Mouse (Mus musculus) embryonic stem cell, embryonic (primary cell): ENCODE results near the gene Zfpl1.

Source experiments
- CTCF ChIA-PET, 4 experiments: fragments of 300-600 bp in 2 of 4; fragments of 350-600 bp in 2 of 4; sonication (Branson Sonifier 250); formaldehyde crosslinking; loops; one replicate each; lab custom pipeline; 2022; ENCODE audit warnings: inconsistent platforms in 2 of 4; lab: Charles Lee
- POLR2A ChIA-PET, 4 experiments: fragments of 300-600 bp in 2 of 4; fragments of 350-600 bp in 2 of 4; sonication (Branson Sonifier 250); formaldehyde crosslinking; loops; one replicate each; lab custom pipeline; 2022; ENCODE audit warnings: antibody characterized with exemption in 4 of 4, inconsistent platforms in 1 of 4; lab: Charles Lee

Zfpl1 gene

DNA sequence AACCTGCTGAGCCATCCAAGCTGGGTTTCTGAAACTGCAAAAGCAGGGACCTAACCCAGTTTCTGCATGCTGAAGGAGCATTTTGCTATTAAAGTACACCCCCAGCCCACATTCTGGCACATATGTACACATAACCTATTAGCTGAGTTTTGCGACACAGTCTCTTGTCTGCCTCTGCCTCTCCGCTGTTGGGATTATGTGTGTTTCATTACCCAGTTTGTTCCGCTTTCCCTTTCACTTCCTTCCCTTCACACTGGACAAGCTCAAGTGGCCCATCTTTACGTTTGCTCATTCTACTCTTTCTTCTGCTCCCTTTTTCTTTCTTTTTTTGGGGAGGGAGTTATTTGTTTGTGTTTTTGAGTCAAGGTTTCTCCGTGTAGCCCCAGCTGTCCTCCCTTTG is 10.9 kb downstream of the Zfpl1 start:
- CTCF ChIA-PET, result interaction anchor here in 1 of 4 experiments (0.6 kb wide), 1 partner anchor 54 kb away, joined by 3 read pairs; the partner anchor contains the start of gene Snx15
- POLR2A ChIA-PET, result interaction anchor here in 2 of 4 experiments (29.9 to 47.9 kb wide), 4 partner anchors 2 to 15 kb away, joined by 1277 to 1520 read pairs (median 1398); partner anchors contain the start of genes Cdca5 (in 2 of the 2), Fau (in 2 of the 2), Gm28374 (in 2 of the 2) and Mrpl49 (in 2 of the 2)

DNA sequence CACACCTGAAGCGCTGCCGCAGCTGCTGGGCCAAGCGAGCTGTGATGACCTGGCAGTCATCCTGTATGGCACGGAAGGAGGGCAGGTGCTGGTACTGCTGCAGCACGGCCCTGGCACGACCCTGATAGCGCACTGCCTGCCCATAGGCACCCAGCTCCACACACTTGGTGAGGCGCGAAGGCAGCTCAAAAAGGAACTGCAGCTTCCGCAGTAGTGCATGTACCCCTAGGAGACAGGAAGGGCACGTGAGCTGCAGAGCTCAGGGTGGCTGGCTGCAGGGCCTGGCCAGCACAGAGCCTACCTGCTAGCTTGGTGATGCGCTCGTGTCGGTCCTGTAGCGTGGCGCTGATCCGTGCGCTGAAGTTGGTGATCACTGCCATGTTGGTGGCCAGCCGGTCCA is 13.5 kb downstream of the Zfpl1 start:
- ChIA-PET CTCF (interaction anchor here (0.5 to 2.6 kb wide), 14 partner anchors 9 to 264 kb away, joined by 3 to 11 read pairs (median 3); partner anchors contain the start of genes Cdca5 (in 2 of the 4), Zfpl1 (in 2 of the 4), Znhit2 (in 2 of the 4) and Capn1 (in 1 of the 4)), POLR2A (interaction anchor here (0.8 to 47.9 kb wide), 52 partner anchors 5 to 428 kb away, joined by 3 to 1520 read pairs (median 4); partner anchors contain the start of genes Cdca5 (in 4 of the 4), Zfpl1 (in 4 of the 4), Capn1 (in 3 of the 4) and Fau (in 3 of the 4))

GRCm38 (mm10) chr19:6070571-6071250 is 14.0 kb downstream of the Zfpl1 start:
- CTCF ChIA-PET, result interaction anchor here (0.5 to 2.6 kb wide), 17 partner anchors 9 to 326 kb away, joined by 3 to 11 read pairs (median 3); partner anchors contain the start of genes Cdca5 (in 2 of the 4), Zfpl1 (in 2 of the 4), Znhit2 (in 2 of the 4) and Capn1 (in 1 of the 4)
- POLR2A ChIA-PET, result interaction anchor here (0.6 to 47.9 kb wide), 58 partner anchors 6 to 427 kb away, joined by 3 to 1520 read pairs (median 4); partner anchors contain the start of genes Cdca5 (in 4 of the 4), Zfpl1 (in 4 of the 4), Capn1 (in 3 of the 4) and Fau (in 3 of the 4)

- POLR2A ChIA-PET, result interaction anchor here in 3 of 4 experiments (0.9 to 47.9 kb wide), 24 partner anchors 6 to 343 kb away, joined by 3 to 1520 read pairs (median 4); partner anchors contain the start of genes Cdca5 (in 3 of the 3), Zfpl1 (in 3 of the 3), Znhit2 (in 3 of the 3) and Fau (in 2 of the 3)
- CTCF ChIA-PET, result interaction anchor here in 3 of 4 experiments (1.0 to 2.6 kb wide), 6 partner anchors 8 to 327 kb away, joined by 3 to 11 read pairs (median 6); partner anchors contain the start of genes Znhit2 (in 2 of the 3), Cdca5 (in 1 of the 3), Tmem262 (in 1 of the 3) and Zfpl1 (in 1 of the 3)
Observed at GRCm38 (mm10) chr19:6069851-6070250, 14.9 kb downstream of the Zfpl1 start.

GRCm38 (mm10) chr19:6068951-6069350 is 15.8 kb downstream of the Zfpl1 start:
- ChIA-PET POLR2A (interaction anchor here (0.5 to 47.9 kb wide), 16 partner anchors 5 to 258 kb away, joined by 3 to 1520 read pairs (median 14); partner anchors contain the start of genes Cdca5 (in 3 of the 4), Vps51 (in 3 of the 4), Zfpl1 (in 3 of the 4) and Fau (in 2 of the 4)), CTCF (interaction anchor here in 1 of 4 experiments (1.4 to 6.4 kb wide), 4 partner anchors 10 to 53 kb away, joined by 3 to 46 read pairs (median 24); partner anchors contain the start of genes Capn1, Cdca5, Tmem262 and Vps51)

GRCm38 (mm10) chr19:6067724-6068415 is 16.9 kb downstream of the Zfpl1 start, which contains the start of gene Tm7sf2:
TSS of gene Tm7sf2 (minus strand) at chr19:6068373.
- ChIA-PET POLR2A (interaction anchor here (0.5 to 47.9 kb wide), 110 partner anchors 4 to 773 kb away, joined by 3 to 1520 read pairs (median 5); partner anchors contain the start of genes Vps51 (in 4 of the 4), Zfpl1 (in 4 of the 4), Capn1 (in 3 of the 4) and Cdca5 (in 3 of the 4)), CTCF (interaction anchor here (0.5 to 6.4 kb wide), 46 partner anchors 9 to 421 kb away, joined by 3 to 46 read pairs (median 4); partner anchors contain the start of genes Cdca5 (in 3 of the 4), Zfpl1 (in 3 of the 4), Snx15 (in 2 of the 4) and Syvn1 (in 2 of the 4))

DNA sequence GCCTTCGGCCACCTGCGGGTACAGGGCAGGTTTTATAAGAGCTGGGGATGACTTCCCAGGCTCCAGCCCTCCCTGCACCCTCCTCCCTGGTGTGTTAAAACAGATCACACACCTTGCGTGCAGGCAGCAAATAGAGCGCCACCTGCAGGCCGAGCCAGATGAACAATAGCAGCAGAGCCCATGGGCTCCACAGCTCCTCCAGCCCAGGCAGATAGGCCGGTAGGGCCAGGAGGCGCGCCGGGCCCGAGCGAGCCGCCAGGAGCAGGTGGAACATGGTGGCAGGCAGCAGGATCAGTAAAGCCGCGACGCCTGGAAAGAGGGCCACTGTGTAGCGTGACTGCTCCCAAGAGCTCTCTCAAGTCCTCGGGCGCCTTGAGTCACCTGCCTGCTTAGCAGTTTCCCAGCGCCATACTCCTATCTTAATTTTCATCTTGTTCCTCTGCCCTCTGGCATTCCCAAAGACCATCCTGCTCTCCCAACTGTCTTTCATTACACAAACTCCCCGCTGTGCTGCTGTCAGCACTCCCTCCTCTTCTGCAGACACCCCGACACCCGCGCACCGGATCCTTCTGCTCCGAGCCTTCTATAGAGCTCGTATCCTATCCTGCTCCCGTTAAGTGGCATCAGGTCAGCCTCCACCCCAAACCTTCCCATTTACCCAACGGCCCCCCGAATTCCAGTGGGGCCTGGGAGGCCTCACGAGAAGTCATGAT is 17.6 kb downstream of the Zfpl1 start:
- CTCF ChIA-PET, result interaction anchor here (0.5 to 6.4 kb wide), 68 partner anchors 8 to 409 kb away, joined by 3 to 46 read pairs (median 4); partner anchors contain the start of genes Cdca5 (in 3 of the 4), Zfpl1 (in 3 of the 4), Snx15 (in 2 of the 4) and Syvn1 (in 2 of the 4)
- POLR2A ChIA-PET, result interaction anchor here (0.5 to 47.9 kb wide), 122 partner anchors 4 to 772 kb away, joined by 3 to 1520 read pairs (median 4); partner anchors contain the start of genes Vps51 (in 4 of the 4), Zfpl1 (in 4 of the 4), Capn1 (in 3 of the 4) and Cdc42ep2 (in 3 of the 4)

DNA sequence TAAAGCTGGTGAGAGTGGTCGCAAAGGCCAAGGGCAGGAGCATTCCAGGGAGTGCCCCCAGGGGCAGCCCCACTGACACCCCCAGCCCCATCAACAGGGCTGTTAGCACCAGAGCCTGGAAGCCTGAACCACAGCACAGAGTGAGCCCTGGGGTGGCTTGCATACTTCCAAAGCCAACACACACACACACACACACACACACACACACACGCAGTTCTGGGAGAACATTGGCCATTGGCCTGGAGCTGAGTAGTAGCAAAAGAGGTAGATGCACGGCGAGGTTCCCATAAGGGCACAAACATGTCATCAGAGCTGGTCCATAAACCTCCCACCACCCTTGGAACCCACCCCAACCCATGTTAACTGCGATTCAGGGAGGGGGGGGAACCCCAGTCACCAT is 18.2 kb downstream of the Zfpl1 start:
- POLR2A ChIA-PET, result interaction anchor here (0.6 to 47.9 kb wide), 79 partner anchors 3 to 577 kb away, joined by 3 to 1520 read pairs (median 5); partner anchors contain the start of genes Vps51 (in 4 of the 4), Zfpl1 (in 4 of the 4), Cdc42ep2 (in 3 of the 4) and Cdca5 (in 3 of the 4)
- CTCF ChIA-PET, result interaction anchor here (0.6 to 6.4 kb wide), 51 partner anchors 8 to 356 kb away, joined by 3 to 46 read pairs (median 4); partner anchors contain the start of genes Cdca5 (in 2 of the 4), Syvn1 (in 2 of the 4), Tmem262 (in 2 of the 4) and Zfpl1 (in 2 of the 4)

- CTCF ChIA-PET, result interaction anchor here in 1 of 4 experiments (6.4 kb wide), 1 partner anchor 23 kb away, joined by 46 read pairs; the partner anchor contains the start of genes Cdca5 and Zfpl1
- POLR2A ChIA-PET, result interaction anchor here in 3 of 4 experiments (0.5 to 47.9 kb wide), 15 partner anchors 0 to 300 kb away, joined by 3 to 1520 read pairs (median 6); partner anchors contain the start of genes Cdca5 (in 2 of the 3), Fau (in 2 of the 3), Gm28374 (in 2 of the 3) and Mrpl49 (in 2 of the 3)
Observed at GRCm38 (mm10) chr19:6063081-6063480, 21.7 kb downstream of the Zfpl1 start.

GRCm38 (mm10) chr19:6062418-6062817 is 22.3 kb downstream of the Zfpl1 start:
- ChIA-PET POLR2A (interaction anchor here (0.9 to 47.9 kb wide), 21 partner anchors 4 to 373 kb away, joined by 3 to 1520 read pairs (median 8); partner anchors contain the start of genes Syvn1 (in 3 of the 4), Cdca5 (in 2 of the 4), Gm28374 (in 2 of the 4) and Tm7sf2 (in 2 of the 4)), CTCF (interaction anchor here in 1 of 4 experiments (1.0 to 2.0 kb wide), 2 partner anchors 9 to 65 kb away, joined by 3 to 11 read pairs; no protein-coding TSS in a partner anchor)

DNA sequence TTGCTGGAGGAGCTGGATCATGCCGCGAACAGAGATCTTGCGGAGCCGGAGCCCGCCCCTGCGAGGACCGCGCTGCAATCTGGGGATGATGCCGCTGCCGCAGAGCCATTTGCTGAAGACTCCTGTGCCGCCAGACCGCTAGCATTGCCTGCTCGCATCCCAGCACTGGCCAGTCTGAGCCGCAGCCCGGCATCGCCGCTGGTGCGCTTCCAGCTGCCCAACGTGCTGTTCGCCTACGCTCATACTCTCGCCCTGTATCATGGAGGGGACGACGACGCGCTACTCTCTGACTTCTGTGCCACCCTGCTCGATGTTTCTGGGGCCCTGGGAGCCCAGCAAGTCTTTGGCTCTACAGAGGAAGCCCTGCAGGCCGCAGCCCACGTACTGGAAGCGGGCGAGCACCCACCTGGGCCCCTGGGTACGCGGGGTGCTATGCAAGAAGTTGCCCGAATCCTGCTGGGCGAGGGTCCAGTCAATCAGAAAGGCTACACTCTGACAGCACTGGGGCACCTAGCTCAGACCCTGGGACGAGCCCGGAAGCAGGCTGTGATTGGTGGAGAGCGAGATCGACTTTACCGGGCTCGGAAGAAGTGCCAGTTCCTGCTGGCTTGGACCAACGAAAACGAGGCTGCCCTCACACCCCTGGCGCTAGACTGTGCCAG is 23.0 kb downstream of the Zfpl1 start:
- CTCF ChIA-PET, result interaction anchor here in 3 of 4 experiments (0.5 to 2.1 kb wide), 12 partner anchors 9 to 320 kb away, joined by 3 to 11 read pairs (median 3); partner anchors contain the start of genes Capn1 (in 1 of the 3), Cdc42ep2 (in 1 of the 3), Cdca5 (in 1 of the 3) and Gpha2 (in 1 of the 3)

GRCm38 (mm10) chr19:6061021-6061533 is 23.7 kb downstream of the Zfpl1 start, which contains the start of gene Znhit2:
TSS of gene Znhit2 (plus strand) at chr19:6061192.
- POLR2A ChIA-PET, result interaction anchor here (0.6 to 47.9 kb wide), 64 partner anchors 2 to 1205 kb away, joined by 3 to 1520 read pairs (median 4); partner anchors contain the start of genes Cdca5 (in 4 of the 4), Zfpl1 (in 4 of the 4), Sac3d1 (in 3 of the 4) and Snx15 (in 3 of the 4)
- CTCF ChIA-PET, result interaction anchor here in 3 of 4 experiments (0.5 to 2.1 kb wide), 11 partner anchors 9 to 209 kb away, joined by 3 to 11 read pairs (median 4); partner anchors contain the start of genes Capn1 (in 1 of the 3), Cdc42ep2 (in 1 of the 3), Cdca5 (in 1 of the 3) and Gpha2 (in 1 of the 3)

More for the DNA sequence above, 23.0 kb downstream of the Zfpl1 start:
- POLR2A ChIA-PET, result interaction anchor here (0.6 to 47.9 kb wide), 60 partner anchors 3 to 618 kb away, joined by 3 to 1520 read pairs (median 4); partner anchors contain the start of genes Cdca5 (in 4 of the 4), Zfpl1 (in 4 of the 4), Syvn1 (in 3 of the 4) and Vps51 (in 3 of the 4)

DNA sequence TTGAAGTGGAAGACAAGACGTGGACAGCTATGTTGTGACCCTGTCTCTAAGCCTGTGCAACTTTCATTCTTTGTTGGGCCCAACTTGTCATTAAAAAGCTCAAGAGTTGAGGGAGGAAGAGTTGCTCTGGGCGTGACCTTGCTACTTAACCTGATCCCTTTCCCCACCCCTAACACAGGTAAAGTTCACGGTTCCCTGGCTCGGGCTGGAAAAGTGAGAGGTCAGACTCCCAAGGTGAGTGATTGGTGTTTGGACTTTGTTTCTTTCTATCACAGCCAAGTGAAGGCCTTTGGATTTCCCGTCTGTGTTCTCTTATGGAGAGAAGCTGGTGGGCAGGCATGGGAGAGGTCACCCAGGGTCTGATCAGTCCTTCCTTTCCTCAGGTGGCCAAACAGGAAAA is 25.8 kb downstream of the Zfpl1 start:
- ChIA-PET CTCF (interaction anchor here in 2 of 4 experiments (0.6 to 1.4 kb wide), 3 partner anchors 8 to 272 kb away, joined by 3 to 10 read pairs (median 3); partner anchors contain the start of gene Tm7sf2 (in 1 of the 2)), POLR2A (interaction anchor here in 3 of 4 experiments (0.6 to 47.9 kb wide), 28 partner anchors 0 to 549 kb away, joined by 3 to 1520 read pairs (median 4); partner anchors contain the start of genes Cdca5 (in 3 of the 3), Syvn1 (in 3 of the 3), Zfpl1 (in 3 of the 3) and Gm28374 (in 2 of the 3))
